Mouse (Mus musculus): ENCODE results near the gene Smim5. TPM values are rescaled to one million over a fixed set of nuclear protein-coding genes. Genes with fewer than 3 reads are reported as not detected.

Smim5 gene
- polyA plus RNA-seq, 1 experiment, result not detected

DNA sequence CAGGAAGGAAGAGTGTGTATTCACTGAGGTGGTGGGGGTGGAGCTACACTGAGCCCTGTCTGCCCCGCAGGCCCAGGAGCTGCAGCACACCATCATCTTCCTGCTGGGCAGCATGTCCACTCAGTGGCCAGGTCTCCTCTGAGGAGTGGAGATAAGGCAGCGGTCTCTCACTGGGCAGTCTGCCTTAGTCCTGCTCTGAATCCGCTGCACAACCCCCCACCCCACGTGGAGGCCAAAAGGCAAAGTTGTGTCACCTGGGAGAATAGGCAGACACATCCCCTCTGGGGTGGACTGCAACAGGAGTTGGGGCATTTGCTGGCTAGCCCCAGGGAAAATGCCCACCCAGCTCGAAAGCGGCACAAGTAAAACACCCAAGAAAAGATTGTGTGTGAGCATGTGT, 7.6 kb upstream of the Smim5 start:
- no peak for TF ChIP-seq CTCF (IDR thresholded peaks at IDR 0.05; ENCODE audit: borderline replicate concordance, insufficient read depth, low read length)
- no peak for TF ChIP-seq POLR2A (IDR thresholded peaks at IDR 0.05; ENCODE audit: low read depth, low read length)
- no peak overlapping the region for H3K4me3 ChIP-seq (ENCODE audit: insufficient read depth, low read length)
- no peaks in the 10 kb centered on the region for H3K4me1 ChIP-seq (ENCODE audit: control insufficient read depth, insufficient read depth, low read length)
- H3K27ac ChIP-seq (ENCODE audit: insufficient read depth, low read length), result no peak overlapping the region

DNA sequence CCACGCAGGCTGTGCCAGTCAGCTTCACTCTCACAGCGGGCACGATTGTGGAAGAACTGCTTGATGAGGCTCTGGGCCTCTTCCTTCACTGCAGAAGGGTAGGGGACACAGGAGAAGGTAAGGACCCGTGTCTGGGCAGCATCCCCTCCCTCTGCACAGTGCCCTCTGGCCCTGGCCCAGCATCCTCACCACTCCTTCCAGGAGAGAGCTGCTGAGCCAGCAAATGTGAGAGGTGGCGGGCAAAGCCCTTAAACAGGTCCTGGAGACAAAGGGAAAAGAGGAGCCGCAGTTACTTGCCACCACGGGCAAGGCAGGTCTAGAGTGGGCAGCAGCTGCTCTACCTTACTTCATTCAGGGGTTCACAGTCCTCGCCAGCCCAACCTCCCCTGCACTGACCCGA, 6.7 kb upstream of the Smim5 start:
- Histone ChIP-seq H3K27ac (ENCODE audit: insufficient read depth, low read length) (no peak overlapping the region), H3K4me3 (ENCODE audit: insufficient read depth, low read length) (no peak overlapping the region), H3K4me1 (ENCODE audit: control insufficient read depth, insufficient read depth, low read length) (no peaks in the 10 kb centered on the region)
- TF ChIP-seq POLR2A (IDR thresholded peaks at IDR 0.05; ENCODE audit: low read depth, low read length) (no peak), CTCF (IDR thresholded peaks at IDR 0.05; ENCODE audit: borderline replicate concordance, insufficient read depth, low read length) (no peak)

DNA sequence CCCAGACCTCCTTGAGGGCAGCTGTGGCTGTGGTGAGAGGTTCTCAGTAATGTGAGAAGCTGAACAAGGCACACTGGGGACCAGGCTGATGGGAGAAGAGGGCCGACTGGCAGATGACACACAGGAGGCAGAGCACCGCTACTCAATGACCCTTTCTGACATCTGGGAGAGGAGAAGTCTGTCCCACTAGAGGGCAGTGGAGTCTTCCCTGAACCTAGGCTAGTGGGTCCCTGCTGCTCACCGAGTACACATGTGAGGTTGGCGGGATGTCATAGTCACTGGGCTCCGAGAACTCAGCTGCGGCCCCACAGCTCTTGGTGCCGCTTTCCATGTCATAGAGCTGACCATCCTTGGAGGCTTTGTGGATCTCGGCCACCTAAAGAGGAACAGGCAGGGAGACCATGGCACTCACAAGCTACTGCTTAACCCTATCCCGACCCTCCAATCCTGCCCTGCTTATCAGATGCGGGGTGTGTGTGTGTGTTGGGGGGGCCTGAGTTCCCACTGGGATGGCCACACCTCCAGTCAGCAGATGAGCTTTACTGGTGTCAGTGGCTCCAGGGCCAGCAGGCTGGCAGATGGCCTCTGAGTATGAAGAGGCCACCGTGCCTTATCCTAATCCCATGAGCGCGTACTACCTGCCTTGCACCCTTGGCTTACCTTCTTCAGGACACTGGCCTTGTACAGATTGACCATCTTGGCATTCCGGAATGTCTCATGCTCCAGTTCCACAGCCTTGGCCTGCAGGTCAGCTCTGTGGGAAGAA, 4.8 kb upstream of the Smim5 start:
- Histone ChIP-seq H3K4me3 (ENCODE audit: insufficient read depth, low read length) (no peak overlapping the region), H3K4me1 (ENCODE audit: control insufficient read depth, insufficient read depth, low read length) (no peaks in the 10 kb centered on the region), H3K27ac (ENCODE audit: insufficient read depth, low read length) (no peak overlapping the region)
- no peak for TF ChIP-seq POLR2A (IDR thresholded peaks at IDR 0.05; ENCODE audit: low read depth, low read length)
- TF ChIP-seq CTCF (IDR thresholded peaks at IDR 0.05; ENCODE audit: borderline replicate concordance, insufficient read depth, low read length), result peak; percentile 34; the same call in 1 of the 2 replicates

DNA sequence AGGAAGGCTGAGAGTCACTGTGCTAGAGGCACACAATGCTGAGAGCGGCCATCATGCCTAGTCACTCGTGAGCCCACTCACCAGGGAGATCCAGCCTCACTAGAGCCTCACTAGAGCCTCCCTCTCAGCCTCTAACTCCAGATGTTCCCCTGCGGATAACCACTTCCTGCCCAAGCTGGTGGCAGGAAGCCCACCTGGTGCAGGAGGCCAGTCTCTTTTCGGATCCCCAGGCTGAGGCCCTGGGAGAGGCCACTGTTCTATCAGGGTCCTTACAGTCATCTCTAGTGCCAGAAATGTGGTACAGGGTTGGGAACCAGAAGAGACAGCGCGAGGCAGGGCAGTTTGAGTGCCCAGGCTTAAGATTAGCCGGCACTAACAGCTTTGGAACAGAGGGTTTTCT, 1.3 kb upstream of the Smim5 start:
- TF ChIP-seq POLR2A (IDR thresholded peaks at IDR 0.05; ENCODE audit: low read depth, low read length) (no peak), CTCF (IDR thresholded peaks at IDR 0.05; ENCODE audit: borderline replicate concordance, insufficient read depth, low read length) (no peak)
- H3K27ac ChIP-seq (ENCODE audit: insufficient read depth, low read length), result no peak overlapping the region
- no peak overlapping the region for H3K4me3 ChIP-seq (ENCODE audit: insufficient read depth, low read length)
- no peaks in the 10 kb centered on the region for H3K4me1 ChIP-seq (ENCODE audit: control insufficient read depth, insufficient read depth, low read length)

DNA sequence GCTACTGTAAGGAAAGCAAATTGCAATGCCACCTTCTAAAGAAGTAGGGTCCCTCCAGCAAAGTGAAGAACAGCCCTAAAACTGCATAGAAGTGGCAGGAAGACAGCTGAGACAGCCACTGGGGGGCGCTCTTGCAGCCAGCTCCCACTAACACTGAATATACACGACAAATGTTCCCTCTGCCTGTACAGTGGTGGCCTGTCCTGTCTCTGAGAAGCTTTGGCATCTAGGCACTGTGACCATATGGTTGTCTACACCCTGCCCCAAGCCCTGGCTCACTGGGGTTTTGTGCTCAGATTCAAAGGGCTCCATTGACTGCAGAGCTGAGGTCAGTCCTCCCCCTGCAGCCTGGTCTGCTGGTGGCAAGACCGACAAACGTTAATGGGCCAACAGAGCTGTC, 880 bp upstream of the Smim5 start:
- TF ChIP-seq POLR2A (IDR thresholded peaks at IDR 0.05; ENCODE audit: low read depth, low read length) (no peak), CTCF (IDR thresholded peaks at IDR 0.05; ENCODE audit: borderline replicate concordance, insufficient read depth, low read length) (peak; percentile 38; the same call in 1 of the 2 replicates)
- H3K4me1 ChIP-seq (ENCODE audit: control insufficient read depth, insufficient read depth, low read length), result no peaks in the 10 kb centered on the region
- no peak overlapping the region for H3K4me3 ChIP-seq (ENCODE audit: insufficient read depth, low read length)
- no peak overlapping the region for H3K27ac ChIP-seq (ENCODE audit: insufficient read depth, low read length)

DNA sequence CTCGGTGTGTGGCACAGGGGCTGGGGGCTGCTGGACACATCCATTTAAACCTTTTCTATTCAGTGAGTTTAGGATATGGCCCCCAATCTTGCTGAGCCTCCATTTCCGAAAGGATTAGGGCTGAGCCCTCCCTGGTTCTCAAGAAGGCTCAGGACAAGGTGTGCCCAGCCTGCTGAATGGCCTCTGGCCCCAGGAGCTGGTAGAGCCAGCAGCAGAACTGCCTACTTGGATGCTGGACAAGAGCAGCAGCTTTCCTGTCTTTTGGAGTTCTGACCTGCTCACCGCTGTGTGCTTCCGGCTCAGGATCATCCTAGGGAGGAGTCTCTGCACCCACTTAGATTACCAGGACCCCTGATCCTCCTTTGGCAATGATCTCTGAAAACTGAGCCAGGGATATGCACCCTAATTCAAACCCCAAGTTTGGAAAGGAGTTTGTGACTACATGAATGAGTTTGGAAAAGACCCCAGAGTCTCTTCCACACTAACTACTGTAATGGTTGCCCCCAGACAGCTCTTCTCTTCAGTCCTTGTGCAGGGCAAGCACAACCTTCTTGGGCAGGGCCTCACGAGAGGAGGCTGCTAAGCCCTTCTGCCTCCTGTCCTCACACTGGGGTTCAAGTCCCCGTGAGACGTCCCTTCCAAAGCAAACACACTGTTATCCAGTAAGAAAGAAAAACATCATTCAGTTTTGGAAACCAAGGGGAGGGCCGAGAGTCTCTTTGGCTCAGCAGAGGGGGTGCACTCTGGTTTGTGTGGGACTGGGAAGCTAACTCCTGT, 983 bp downstream of the Smim5 start:
- Histone ChIP-seq H3K4me1 (ENCODE audit: control insufficient read depth, insufficient read depth, low read length) (no peaks in the 10 kb centered on the region), H3K27ac (ENCODE audit: insufficient read depth, low read length) (no peak overlapping the region), H3K4me3 (ENCODE audit: insufficient read depth, low read length) (no peak overlapping the region)
- TF ChIP-seq POLR2A (IDR thresholded peaks at IDR 0.05; ENCODE audit: low read depth, low read length), result no peak
- no peak for TF ChIP-seq CTCF (IDR thresholded peaks at IDR 0.05; ENCODE audit: borderline replicate concordance, insufficient read depth, low read length)

DNA sequence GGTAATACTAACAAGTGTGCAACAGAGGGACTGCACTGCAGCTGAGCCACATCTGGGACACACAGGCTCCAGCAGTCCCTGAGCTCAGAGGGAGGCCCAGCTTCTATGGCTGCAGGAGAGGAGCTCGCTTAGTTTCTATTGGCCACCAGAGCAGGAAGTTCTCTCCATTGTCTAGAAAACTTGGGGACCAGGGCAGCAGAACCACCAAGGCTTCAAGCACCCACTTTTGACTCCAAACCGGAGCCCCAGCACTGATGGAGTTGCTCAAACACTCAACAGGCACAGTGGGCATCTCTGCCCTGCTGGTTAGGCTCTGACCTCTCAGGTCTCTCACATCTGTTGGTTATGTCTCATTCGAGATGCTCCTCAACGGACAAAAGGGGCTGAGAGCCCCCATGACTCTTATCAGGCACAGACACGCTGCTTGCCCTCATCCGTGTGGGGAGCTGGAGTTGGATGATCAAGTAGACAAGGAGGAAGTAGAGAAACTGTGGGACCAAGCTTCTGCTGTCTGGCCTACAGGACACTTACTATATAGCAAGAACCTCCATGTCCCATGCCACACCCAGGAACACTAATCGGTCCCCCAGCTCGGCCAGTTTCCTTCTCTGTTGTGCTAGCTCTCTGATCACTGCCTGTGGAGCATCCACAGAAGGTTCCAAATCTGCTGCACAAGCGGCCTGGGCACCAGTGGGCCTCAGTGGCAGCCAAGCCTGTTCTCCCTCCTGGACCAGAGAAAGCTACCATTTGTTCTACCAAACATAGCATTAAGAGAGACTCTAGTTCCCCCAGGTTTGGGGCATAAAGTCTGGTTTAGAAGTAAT, 1.8 kb downstream of the Smim5 start:
- TF ChIP-seq CTCF (IDR thresholded peaks at IDR 0.05; ENCODE audit: borderline replicate concordance, insufficient read depth, low read length) (no peak), POLR2A (IDR thresholded peaks at IDR 0.05; ENCODE audit: low read depth, low read length) (no peak)
- Histone ChIP-seq H3K4me1 (ENCODE audit: control insufficient read depth, insufficient read depth, low read length) (no peaks in the 10 kb centered on the region), H3K4me3 (ENCODE audit: insufficient read depth, low read length) (no peak overlapping the region), H3K27ac (ENCODE audit: insufficient read depth, low read length) (no peak overlapping the region)

DNA sequence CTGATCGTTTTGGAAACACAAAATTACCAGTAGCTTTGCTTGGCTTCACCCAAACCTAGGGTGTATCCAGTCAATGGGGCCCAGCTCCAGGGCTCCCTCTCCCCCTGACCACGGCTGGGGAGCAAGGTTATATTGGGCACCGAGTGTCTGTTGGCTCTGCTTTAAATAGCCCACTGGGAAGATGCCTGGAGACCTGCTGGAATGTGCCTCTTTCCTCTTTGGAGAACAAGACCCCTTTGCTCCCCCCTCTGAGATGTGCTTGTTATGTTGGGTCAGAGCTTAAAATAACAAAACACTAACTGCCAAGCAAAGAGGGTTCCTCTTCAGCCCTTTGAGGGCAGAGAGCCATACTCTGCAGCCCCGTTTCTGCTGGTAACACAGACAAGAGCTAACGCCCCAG, 2.4 kb downstream of the Smim5 start:
- Histone ChIP-seq H3K4me1 (ENCODE audit: control insufficient read depth, insufficient read depth, low read length) (no peaks in the 10 kb centered on the region), H3K4me3 (ENCODE audit: insufficient read depth, low read length) (no peak overlapping the region), H3K27ac (ENCODE audit: insufficient read depth, low read length) (no peak overlapping the region)
- TF ChIP-seq POLR2A (IDR thresholded peaks at IDR 0.05; ENCODE audit: low read depth, low read length) (no peak), CTCF (IDR thresholded peaks at IDR 0.05; ENCODE audit: borderline replicate concordance, insufficient read depth, low read length) (no peak)

DNA sequence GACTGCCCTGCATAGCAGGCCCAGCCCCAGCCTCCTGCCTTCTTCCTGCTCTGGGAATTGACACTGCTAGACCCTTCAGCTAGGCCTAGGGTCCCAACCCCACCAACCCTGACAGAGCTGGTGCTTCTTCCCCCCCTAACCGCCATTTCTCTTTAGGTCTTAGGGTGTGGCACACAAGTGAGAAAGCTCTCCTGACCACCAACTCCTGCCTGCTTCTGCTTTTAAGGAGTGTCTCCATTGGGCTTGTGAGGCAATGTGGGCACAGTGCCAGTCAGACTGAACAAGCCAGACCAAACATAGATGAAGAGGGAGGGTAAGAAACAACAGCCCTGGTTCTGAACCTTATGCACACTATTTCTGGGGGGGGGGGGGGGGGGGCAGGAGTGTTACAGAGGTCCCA, 3.1 kb downstream of the Smim5 start:
- Histone ChIP-seq H3K4me1 (ENCODE audit: control insufficient read depth, insufficient read depth, low read length) (no peaks in the 10 kb centered on the region), H3K27ac (ENCODE audit: insufficient read depth, low read length) (no peak overlapping the region), H3K4me3 (ENCODE audit: insufficient read depth, low read length) (no peak overlapping the region)
- no peak for TF ChIP-seq POLR2A (IDR thresholded peaks at IDR 0.05; ENCODE audit: low read depth, low read length)
- TF ChIP-seq CTCF (IDR thresholded peaks at IDR 0.05; ENCODE audit: borderline replicate concordance, insufficient read depth, low read length), result no peak

Measured in embryonic fibroblast, embryonic 13.5 days (primary cell).